Mouse (Mus musculus) liver, embryonic 16.5 days (tissue): ENCODE measurements around the gene Ier5l. TPM values are rescaled to one million over a fixed set of nuclear protein-coding genes. Genes with fewer than 3 reads are reported as not detected.
A peak's percentile ranks its signal among the peaks of the same experiment; 100 is the strongest.

Source experiments
- ATAC-seq: fragments of 200-750 bp; cut with Nextera tagmentation; 2 replicates; pipeline ENCODE4 v1.8.0; 2017; ENCODE audit warnings: low read depth, mild to moderate bottlenecking, moderate number of reproducible peaks, moderate library complexity
- H3K27ac ChIP-seq: fragments of 300-500 bp; sonication (generic); 2 replicates; pipeline ENCODE4 v1.5.1; 2014; ENCODE audit warnings: mild to moderate bottlenecking, low read length
- H3K27me3 ChIP-seq: fragments of 300-500 bp; sonication (generic); 2 replicates; pipeline ENCODE4 v1.6.1; 2014; ENCODE audit warnings: low read depth, low read length, mixed read lengths; ENCODE audit not compliant: control insufficient read depth, insufficient read depth
- H3K36me3 ChIP-seq: fragments of 300-500 bp; sonication (generic); 2 replicates; pipeline ENCODE4 v1.6.1; 2014; ENCODE audit warnings: mild to moderate bottlenecking; ENCODE audit not compliant: control insufficient read depth, insufficient read depth
- H3K4me1 ChIP-seq: fragments of 300-500 bp; sonication (generic); 2 replicates; pipeline ENCODE4 v1.6.1; 2014; ENCODE audit warnings: low read depth, low read length, mixed read lengths; ENCODE audit not compliant: control insufficient read depth
- H3K4me2 ChIP-seq: fragments of 300-500 bp; sonication (generic); 2 replicates; pipeline ENCODE4 v1.6.1; 2014; ENCODE audit warnings: low read depth, low read length, mixed read lengths
- H3K4me3 ChIP-seq: fragments of 300-500 bp; sonication (generic); 2 replicates; pipeline ENCODE4 v1.5.1; 2014; ENCODE audit warnings: low read depth, mild to moderate bottlenecking, low read length
- H3K9ac ChIP-seq: fragments of 300-500 bp; sonication (generic); 2 replicates; pipeline ENCODE4 v1.6.1; 2014; ENCODE audit warnings: low read depth, low read length
- H3K9me3 ChIP-seq: fragments of 300-500 bp; sonication (generic); replicated peaks from 2 replicates; pipeline ENCODE4 v1.6.1; 2016; ENCODE audit warnings: low read length; ENCODE audit not compliant: control insufficient read depth
- WGBS: fragments of 180-500 bp; shearing (Covaris S2); extraction: QIAGEN DNeasy Blood & Tissue Kit; methylation state at CpG from one replicate; pipeline ENCODE4 v1.1.7; 2014; ENCODE audit not compliant: insufficient replicate concordance; 5-methylcytosine and 5-hydroxymethylcytosine counted together
- polyA plus RNA-seq: library from polyadenylated mRNA; unstranded; fragments of >200 nt; fragmentation: Nextera tagmentation; extraction: Ambion mirVana; gene quantifications from 2 replicates; pipeline ENCODE4 v1.2.1, GENCODE M21; 2015

Gene Ier5l
- 0.07 TPM in 1 of 2 replicates, not detected in the other for polyA plus RNA-seq

GRCm38 (mm10) chr2:30474039-30474438, at the start of gene Ier5l:
Gene Ier5l (minus strand): TSS chr2:30474219.
- Histone ChIP-seq H3K9ac (peak within 1 kb of the TSS; percentile 50), H3K27ac (no peak within 1 kb of the TSS), H3K9me3 (no peaks in the 10 kb centered on the region), H3K27me3 (peaks cover 69% of the 10 kb centered on the region), H3K4me1 (peaks cover 7% of the 10 kb centered on the region), H3K36me3 (no peaks in the 10 kb centered on the region), H3K4me2 (peak within 1 kb of the TSS; percentile 72), H3K4me3 (peak within 1 kb of the TSS; percentile 60)
- WGBS: 0% methylated on average over 36 of the region's 37 CpGs
- peak; percentile 78 for ATAC-seq

DNA sequence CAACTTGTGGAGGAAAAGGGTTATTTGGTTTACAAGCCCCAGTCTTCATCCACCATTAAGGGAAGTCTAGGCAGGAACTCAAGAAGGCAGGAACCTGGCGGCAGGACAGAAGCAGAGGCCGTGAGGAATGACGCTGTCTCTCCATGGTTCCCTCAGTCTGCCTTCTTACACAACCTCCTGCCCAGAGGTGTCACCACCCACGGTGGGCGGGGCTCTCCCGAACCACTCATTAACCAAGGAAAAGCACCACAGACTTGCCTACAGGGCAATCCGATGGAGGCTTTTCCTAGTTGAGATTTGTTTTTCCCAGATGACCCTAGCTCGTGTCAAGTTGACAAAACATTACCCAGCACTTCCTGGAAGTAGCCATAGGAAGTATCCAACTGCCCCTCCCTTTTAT, 49.7 kb upstream of the Ier5l start:
- H3K4me2 ChIP-seq: no peak overlapping the region
- H3K27me3 ChIP-seq: no peaks in the 10 kb centered on the region
- ATAC-seq: peak; percentile 67
- WGBS: 54% methylated on average over 8 of the region's 8 CpGs
- H3K9me3 ChIP-seq: no peaks in the 10 kb centered on the region
- H3K4me1 ChIP-seq: no peaks in the 10 kb centered on the region
- no peak overlapping the region for H3K27ac ChIP-seq
- H3K9ac ChIP-seq: no peak overlapping the region
- no peak overlapping the region for H3K4me3 ChIP-seq
- H3K36me3 ChIP-seq: no peaks in the 10 kb centered on the region

- H3K9me3 ChIP-seq: no peaks in the 10 kb centered on the region
- WGBS: 64% methylated on average over 16 of the region's 16 CpGs
- no peak overlapping the region for H3K27ac ChIP-seq
- no peaks in the 10 kb centered on the region for H3K36me3 ChIP-seq
- H3K27me3 ChIP-seq: no peaks in the 10 kb centered on the region
- H3K4me2 ChIP-seq: no peak overlapping the region
- H3K4me3 ChIP-seq: no peak overlapping the region
- H3K4me1 ChIP-seq: peaks cover 2% of the 10 kb centered on the region; the same call in 1 of the 2 replicates
- no peak overlapping the region for H3K9ac ChIP-seq
- ATAC-seq: no peak
Observed at GRCm38 (mm10) chr2:30510711-30511380, 36.8 kb upstream of the Ier5l start.

GRCm38 (mm10) chr2:30507138-30507727, 33.2 kb upstream of the Ier5l start:
- no peaks in the 10 kb centered on the region for H3K36me3 ChIP-seq
- no peaks in the 10 kb centered on the region for H3K9me3 ChIP-seq
- H3K4me3 ChIP-seq: no peak overlapping the region
- H3K27ac ChIP-seq: no peak overlapping the region
- WGBS: 23% methylated on average over 11 of the region's 11 CpGs
- ATAC-seq: peak; percentile 58
- H3K9ac ChIP-seq: no peak overlapping the region
- peaks cover 2% of the 10 kb centered on the region; the same call in 1 of the 2 replicates for H3K4me1 ChIP-seq
- H3K4me2 ChIP-seq: no peak overlapping the region
- H3K27me3 ChIP-seq: no peaks in the 10 kb centered on the region

GRCm38 (mm10) chr2:30503677-30504621, 29.9 kb upstream of the Ier5l start:
- H3K36me3 ChIP-seq: no peaks in the 10 kb centered on the region
- no peaks in the 10 kb centered on the region for H3K9me3 ChIP-seq
- H3K9ac ChIP-seq: no peak overlapping the region
- no peak overlapping the region for H3K4me2 ChIP-seq
- WGBS: 33% methylated on average over 22 of the region's 23 CpGs
- ATAC-seq: no peak
- H3K4me3 ChIP-seq: no peak overlapping the region
- no peaks in the 10 kb centered on the region for H3K27me3 ChIP-seq
- no peak overlapping the region for H3K27ac ChIP-seq
- peaks cover 2% of the 10 kb centered on the region; the same call in 1 of the 2 replicates for H3K4me1 ChIP-seq

DNA sequence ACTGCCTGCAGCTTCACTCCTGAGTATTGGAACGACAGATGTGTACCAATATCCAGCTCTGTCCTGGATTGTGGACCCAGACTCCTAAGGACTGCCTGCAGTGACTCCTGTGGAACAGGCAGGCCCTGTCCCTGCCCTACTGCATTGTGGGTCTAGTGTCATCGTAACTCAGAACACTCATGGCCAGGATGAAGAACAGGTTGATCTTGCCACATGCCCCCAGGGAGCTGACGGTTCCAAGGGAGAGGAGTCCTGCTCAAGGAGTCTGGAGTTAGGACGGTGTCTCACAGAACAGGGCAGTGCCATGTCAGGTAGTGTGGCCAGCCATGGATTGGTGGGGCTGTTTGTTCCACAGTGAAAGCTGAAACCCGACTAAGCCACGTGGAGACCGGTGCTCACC, 27.7 kb upstream of the Ier5l start:
- Histone ChIP-seq H3K4me1 (no peaks in the 10 kb centered on the region), H3K27ac (no peak overlapping the region), H3K4me3 (no peak overlapping the region), H3K9ac (no peak overlapping the region), H3K36me3 (no peaks in the 10 kb centered on the region), H3K4me2 (no peak overlapping the region), H3K27me3 (no peaks in the 10 kb centered on the region), H3K9me3 (no peaks in the 10 kb centered on the region)
- ATAC-seq: no peak
- 63% methylated on average over 7 of the region's 7 CpGs for WGBS

- no peaks in the 10 kb centered on the region for H3K36me3 ChIP-seq
- H3K27me3 ChIP-seq: no peaks in the 10 kb centered on the region
- WGBS: 25% methylated on average over 22 of the region's 22 CpGs
- H3K4me2 ChIP-seq: peak overlapping the region; percentile 28; the same call in 1 of the 2 replicates
- H3K27ac ChIP-seq: no peak overlapping the region
- H3K9me3 ChIP-seq: no peaks in the 10 kb centered on the region
- peak; percentile 85 for ATAC-seq
- peak overlapping the region; percentile 2; the same call in 1 of the 2 replicates for H3K4me3 ChIP-seq
- H3K9ac ChIP-seq: no peak overlapping the region
- H3K4me1 ChIP-seq: peaks cover 2% of the 10 kb centered on the region
Observed at GRCm38 (mm10) chr2:30495909-30496861, 22.2 kb upstream of the Ier5l start.
